Mouse (Mus musculus) stomach, embryonic 16.5 days (tissue): ENCODE results near the gene Abcg1. TPM values are rescaled to one million over a fixed set of nuclear protein-coding genes. Genes with fewer than 3 reads are reported as not detected.
A peak's percentile ranks its signal among the peaks of the same experiment; 100 is the strongest.

ENCODE experiments used
- ATAC-seq: fragments of 200-750 bp; cut with Nextera tagmentation; 2 replicates; pipeline ENCODE4 v1.8.0; 2017; ENCODE audit warnings: moderate number of reproducible peaks, moderate TSS enrichment; ENCODE audit not compliant: insufficient read depth, low FRiP score
- H3K27ac ChIP-seq: fragments of 300-500 bp; sonication (generic); 2 replicates; pipeline ENCODE4 v1.5.1; 2014; ENCODE audit warnings: low read length
- H3K27me3 ChIP-seq: fragments of 300-500 bp; sonication (generic); 2 replicates; pipeline ENCODE4 v1.6.1; 2014; ENCODE audit warnings: low read length, control low read depth, mixed read lengths; ENCODE audit not compliant: control insufficient read depth, insufficient read depth
- H3K36me3 ChIP-seq: fragments of 300-500 bp; sonication (generic); 2 replicates; pipeline ENCODE4 v1.6.1; 2014; ENCODE audit warnings: low read length; ENCODE audit not compliant: control insufficient read depth, insufficient read depth
- H3K4me1 ChIP-seq: fragments of 300-500 bp; sonication (generic); 2 replicates; pipeline ENCODE4 v1.6.1; 2014; ENCODE audit warnings: low read length, control low read depth, mixed read lengths; ENCODE audit not compliant: control insufficient read depth, insufficient read depth
- H3K4me2 ChIP-seq: fragments of 300-500 bp; sonication (generic); 2 replicates; pipeline ENCODE4 v1.6.1; 2014; ENCODE audit warnings: low read depth, low read length, mixed read lengths
- H3K4me3 ChIP-seq: fragments of 300-500 bp; sonication (generic); replicated peaks from 2 replicates; pipeline ENCODE4 v1.5.1; 2014; ENCODE audit warnings: mild to moderate bottlenecking, low read length
- H3K9ac ChIP-seq: fragments of 300-500 bp; sonication (generic); 2 replicates; pipeline ENCODE4 v1.6.1; 2014; ENCODE audit warnings: low read length
- H3K9me3 ChIP-seq: fragments of 300-500 bp; sonication (generic); replicated peaks from 2 replicates; pipeline ENCODE4 v1.6.1; 2016; ENCODE audit warnings: low read length, control low read depth; ENCODE audit not compliant: control insufficient read depth
- WGBS: fragments of 180-500 bp; shearing (Covaris S2); extraction: QIAGEN DNeasy Blood & Tissue Kit; methylation state at CpG from one replicate; pipeline ENCODE4 v1.1.7; 2014; 5-methylcytosine and 5-hydroxymethylcytosine counted together
- polyA plus RNA-seq: library from polyadenylated mRNA; unstranded; fragments of >200 nt; fragmentation: Nextera tagmentation; extraction: Ambion mirVana; gene quantifications from 2 replicates; pipeline ENCODE4 v1.2.1, GENCODE M21; 2015

Gene Abcg1
- polyA plus RNA-seq, 1 experiment from 2014 or later, result 11.3 TPM

GRCm38 (mm10) chr17:31073273-31074052, 16.0 kb downstream of the Abcg1 start:
- no peaks in the 10 kb centered on the region for H3K36me3 ChIP-seq
- 2% methylated on average over 31 of the region's 31 CpGs for WGBS
- peak overlapping the region; percentile 56; the same call in 1 of the 2 replicates for H3K27ac ChIP-seq
- no peaks in the 10 kb centered on the region for H3K27me3 ChIP-seq
- peak overlapping the region; percentile 30 for H3K4me3 ChIP-seq
- peaks cover 24% of the 10 kb centered on the region for H3K4me1 ChIP-seq
- H3K4me2 ChIP-seq, result peak overlapping the region; percentile 52
- H3K9me3 ChIP-seq, result no peaks in the 10 kb centered on the region
- H3K9ac ChIP-seq, result 0 out of 2 replicates have a peak overlapping the region, but pooled peaks have one; percentile 20
- ATAC-seq, result peak; percentile 89

DNA sequence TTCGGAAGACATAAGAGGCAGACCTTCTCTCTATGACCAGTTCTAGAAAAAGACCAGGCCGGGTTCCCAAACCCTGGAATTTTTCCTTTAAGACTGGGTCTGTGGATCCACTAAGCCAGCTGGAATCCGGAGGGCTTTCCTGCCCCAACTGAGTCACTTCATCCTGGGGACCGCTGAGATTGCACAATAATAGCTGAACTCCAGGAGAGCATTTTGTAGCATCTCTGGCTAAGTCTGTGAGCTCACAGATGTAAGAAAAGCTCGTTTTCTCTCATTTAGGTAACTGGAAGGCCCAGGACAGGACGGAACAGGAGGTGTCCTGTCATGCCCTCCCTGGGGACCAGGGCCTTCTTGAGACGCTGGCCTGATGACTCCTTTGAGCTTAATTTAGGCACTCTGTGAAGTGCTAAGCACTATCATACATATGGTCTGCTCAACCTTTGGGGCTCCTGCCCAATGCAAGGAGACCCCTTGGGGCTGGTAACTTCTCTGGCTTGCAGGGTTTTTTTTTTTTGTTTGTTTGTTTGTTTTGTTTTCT, 16.6 kb downstream of the Abcg1 start:
- Histone ChIP-seq H3K9me3 (no peaks in the 10 kb centered on the region), H3K4me1 (peaks cover 24% of the 10 kb centered on the region), H3K36me3 (no peaks in the 10 kb centered on the region), H3K4me2 (peak overlapping the region; percentile 52; the same call in 1 of the 2 replicates), H3K27me3 (no peaks in the 10 kb centered on the region), H3K9ac (no peak overlapping the region), H3K4me3 (no peak overlapping the region), H3K27ac (peak overlapping the region; percentile 41; the same call in 1 of the 2 replicates)
- 36% methylated on average over 7 of the region's 7 CpGs for WGBS
- no peak for ATAC-seq

DNA sequence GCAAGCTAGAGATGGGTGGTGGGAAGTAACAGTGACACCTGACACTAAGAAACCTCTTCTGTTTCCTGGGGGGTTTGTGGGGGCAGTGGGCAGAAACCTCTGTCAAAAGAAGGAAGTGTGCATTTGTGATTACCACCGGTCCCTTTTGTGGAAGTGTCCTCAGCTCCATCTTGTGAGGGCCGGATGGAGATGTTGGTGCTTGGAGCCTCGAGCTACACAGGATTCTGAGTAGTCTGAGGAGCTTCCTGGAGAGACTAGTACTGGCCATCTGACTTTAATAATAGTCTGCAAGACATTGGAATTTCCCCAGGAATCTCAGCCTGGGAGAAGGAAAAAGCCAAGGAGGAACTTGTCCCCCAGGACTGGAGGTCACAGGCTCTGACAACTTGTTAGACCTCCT, 17.2 kb downstream of the Abcg1 start:
- Histone ChIP-seq H3K4me1 (peaks cover 24% of the 10 kb centered on the region), H3K36me3 (no peaks in the 10 kb centered on the region), H3K27ac (peak overlapping the region; percentile 20; the same call in 1 of the 2 replicates), H3K4me2 (no peak overlapping the region), H3K9ac (no peak overlapping the region), H3K9me3 (no peaks in the 10 kb centered on the region), H3K27me3 (no peaks in the 10 kb centered on the region), H3K4me3 (no peak overlapping the region)
- ATAC-seq, result no peak
- WGBS, result 70% methylated on average over 3 of the region's 3 CpGs

- Histone ChIP-seq H3K27ac (peak overlapping the region; percentile 20; the same call in 1 of the 2 replicates), H3K4me1 (peaks cover 24% of the 10 kb centered on the region), H3K9ac (no peak overlapping the region), H3K27me3 (no peaks in the 10 kb centered on the region), H3K9me3 (no peaks in the 10 kb centered on the region), H3K4me3 (no peak overlapping the region), H3K4me2 (no peak overlapping the region), H3K36me3 (no peaks in the 10 kb centered on the region)
- no peak for ATAC-seq
- WGBS, result 80% methylated on average over 5 of the region's 5 CpGs
Observed at GRCm38 (mm10) chr17:31075471-31075870, 18.0 kb downstream of the Abcg1 start.

DNA sequence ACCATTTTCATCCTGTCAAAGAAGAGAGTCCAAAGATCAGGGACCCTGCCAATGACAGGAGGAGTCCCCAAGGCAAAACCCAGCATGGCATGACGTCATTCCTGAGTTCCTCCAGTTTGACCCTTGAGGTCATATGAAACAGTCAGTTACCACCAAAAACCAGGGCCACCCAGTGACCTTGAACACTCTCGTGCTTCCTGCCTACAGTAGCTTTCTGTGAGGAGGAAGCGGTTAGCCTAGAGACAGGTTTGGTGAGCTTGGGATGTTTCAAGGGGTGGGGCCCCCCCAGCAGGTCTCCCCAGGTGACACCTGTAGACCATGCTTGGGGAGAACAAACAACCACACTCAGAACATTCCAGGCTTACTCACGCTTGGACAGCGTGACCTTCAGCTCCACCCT, 20.1 kb downstream of the Abcg1 start:
- H3K4me2 ChIP-seq, result no peak overlapping the region
- peaks cover 19% of the 10 kb centered on the region for H3K4me1 ChIP-seq

DNA sequence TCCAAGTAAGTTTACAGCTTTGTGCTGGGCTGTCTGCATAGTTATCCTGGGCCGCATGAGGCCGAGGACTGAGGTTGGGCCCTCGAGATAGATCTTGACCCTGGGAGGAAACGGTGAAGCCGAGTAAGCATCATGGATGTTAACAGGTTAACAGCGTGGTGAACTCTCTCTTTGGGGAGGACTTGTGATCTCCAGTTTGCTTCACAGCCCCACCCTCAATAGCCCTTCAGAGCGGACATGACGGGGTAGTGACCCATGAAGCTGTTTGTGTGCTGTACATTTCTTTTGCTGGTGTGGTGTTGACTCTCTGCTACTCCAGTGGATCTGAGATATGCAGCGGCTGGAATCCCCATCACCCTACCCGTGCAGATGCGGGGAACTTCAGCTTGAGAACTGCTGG, 21.1 kb downstream of the Abcg1 start:
- Histone ChIP-seq H3K4me1 (peaks cover 9% of the 10 kb centered on the region), H3K36me3 (no peaks in the 10 kb centered on the region), H3K4me3 (no peak overlapping the region), H3K4me2 (no peak overlapping the region), H3K27ac (peak overlapping the region; percentile 64), H3K9ac (no peak overlapping the region), H3K9me3 (no peaks in the 10 kb centered on the region), H3K27me3 (no peaks in the 10 kb centered on the region)
- no peak for ATAC-seq
- WGBS, result 74% methylated on average over 11 of the region's 11 CpGs

More for the DNA sequence above, 20.1 kb downstream of the Abcg1 start:
- no peak for ATAC-seq
- Histone ChIP-seq H3K4me3 (no peak overlapping the region), H3K36me3 (no peaks in the 10 kb centered on the region), H3K9ac (no peak overlapping the region), H3K27ac (peak overlapping the region; percentile 64; the same call in 1 of the 2 replicates), H3K9me3 (no peaks in the 10 kb centered on the region), H3K27me3 (no peaks in the 10 kb centered on the region)
- 51% methylated on average over 5 of the region's 5 CpGs for WGBS

- Histone ChIP-seq H3K4me3 (no peak overlapping the region), H3K36me3 (no peaks in the 10 kb centered on the region), H3K4me2 (no peak overlapping the region), H3K9me3 (no peaks in the 10 kb centered on the region), H3K27ac (peak overlapping the region; percentile 64), H3K4me1 (peaks cover 2% of the 10 kb centered on the region; the same call in 1 of the 2 replicates), H3K27me3 (no peaks in the 10 kb centered on the region), H3K9ac (no peak overlapping the region)
- 59% methylated on average over 12 of the region's 12 CpGs for WGBS
- ATAC-seq, result no peak
Observed at GRCm38 (mm10) chr17:31079078-31079840, 21.8 kb downstream of the Abcg1 start.

DNA sequence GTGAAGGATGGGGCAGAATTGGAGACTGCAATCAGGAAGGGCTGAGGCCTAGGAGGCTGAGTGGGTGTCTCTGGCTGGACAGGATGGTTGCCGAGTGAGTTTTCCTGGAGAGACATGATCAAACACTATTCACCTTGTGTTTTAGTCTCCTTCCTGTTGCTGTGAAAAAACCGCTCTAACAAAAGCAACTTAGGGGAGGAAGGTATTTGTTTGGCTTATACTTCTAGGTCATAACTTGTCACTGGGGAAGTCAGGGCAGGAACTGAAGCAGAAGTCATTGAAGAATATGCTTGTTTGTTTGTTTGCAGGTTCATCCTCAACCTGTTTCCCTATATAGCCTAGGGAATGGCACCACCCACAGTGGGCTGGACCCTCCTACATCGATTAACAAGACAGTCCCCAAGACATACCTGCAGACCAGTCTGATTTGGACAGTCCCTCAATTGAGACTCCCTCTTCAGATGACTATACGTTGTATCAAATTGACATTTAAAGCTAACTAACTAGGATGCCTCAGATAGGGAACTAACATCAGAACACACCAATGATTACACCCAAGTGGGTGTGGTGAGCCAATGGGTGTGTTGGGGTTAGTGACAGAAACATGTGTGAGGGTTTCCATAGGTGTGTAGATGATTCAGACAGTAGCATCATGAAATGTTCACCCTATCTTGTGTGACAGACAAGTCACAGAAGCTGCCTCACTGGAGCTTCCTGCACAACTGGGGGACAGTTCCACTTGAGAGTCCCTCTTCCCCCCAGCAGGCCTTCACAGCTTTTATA, 25.0 kb downstream of the Abcg1 start:
- H3K9ac ChIP-seq, result no peak overlapping the region
- WGBS, result 77% methylated on average over 4 of the region's 4 CpGs
- no peaks in the 10 kb centered on the region for H3K36me3 ChIP-seq
- no peak overlapping the region for H3K4me2 ChIP-seq
- no peaks in the 10 kb centered on the region for H3K9me3 ChIP-seq
- H3K4me1 ChIP-seq, result no peaks in the 10 kb centered on the region
- ATAC-seq, result no peak
- H3K27ac ChIP-seq, result no peak overlapping the region
- no peaks in the 10 kb centered on the region for H3K27me3 ChIP-seq
- H3K4me3 ChIP-seq, result no peak overlapping the region
